Mouse (Mus musculus) bone marrow macrophage, adult 2 months (primary cell): ENCODE measurements around the gene Armc6.

Experiments
- CTCF ChIP-seq: IDR thresholded peaks from 2 replicates; pipeline ENCODE4 v1.5.1; 2012; ENCODE audit warnings: low read depth, mild to moderate bottlenecking, low read length, moderate library complexity
- POLR2A ChIP-seq: IDR thresholded peaks from 2 replicates; pipeline ENCODE4 v1.6.1; 2012; ENCODE audit warnings: mild to moderate bottlenecking, low read depth, low read length, borderline replicate concordance

- TF ChIP-seq POLR2A (no peak), CTCF (no peak)
These were observed 24.3 kb upstream of the Armc6 start for GRCm38 (mm10) chr8:70258600-70258999.
